Comparison of ENCODE assay signal across 25 mouse cellular contexts in the genomic region with DNA sequence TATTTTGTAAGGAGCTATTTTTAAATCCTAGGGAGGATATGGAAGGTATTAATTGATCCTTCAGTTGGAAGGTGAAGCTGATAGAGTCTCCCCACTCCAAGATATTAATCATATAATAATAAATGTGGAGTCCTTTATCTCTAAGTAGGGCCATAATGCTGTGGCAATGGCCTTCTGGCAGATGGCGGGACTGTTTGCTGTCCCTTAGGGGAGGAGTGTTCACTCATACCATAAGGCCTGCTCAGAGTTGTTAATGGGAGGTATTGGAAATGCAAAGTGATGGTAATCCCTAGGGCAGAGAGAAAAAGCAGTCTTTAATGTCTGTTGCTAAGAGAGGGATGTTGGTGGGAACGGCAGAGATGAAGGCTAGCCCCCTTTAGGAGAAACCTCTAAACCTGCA.
"Had no signal": no experiment of that assay in that cellular context is flagged by ENCODE, and none has a peak within 500 bp of the region (broad histone marks: within the 10 kb centered on the region; RNA-seq: fewer than 3 reads in every experiment).

No protein-coding gene starts in this region.

- ATAC-seq: hindbrain, embryonic 16.5 days; inflammation-experienced regulatory T-cells, adult 6 months; intestine, embryonic 15.5 days had no signal

- H3K36me3 ChIP-seq: heart, embryonic 12.5 days; hindbrain, embryonic 10.5 days; hindbrain, embryonic 12.5 days; intestine, embryonic 15.5 days; kidney, embryonic 15.5 days; limb, embryonic 13.5 days; limb, embryonic 15.5 days had no signal

- H3K9ac ChIP-seq: heart, embryonic 12.5 days; hindbrain, embryonic 12.5 days; hindbrain, embryonic 14.5 days; intestine, embryonic 15.5 days; kidney, embryonic 15.5 days; limb, embryonic 13.5 days; limb, embryonic 15.5 days had no signal

- DNase-seq: gastrocnemius, adult 2 months; gastrocnemius, postnatal 10 days; gastrocnemius, postnatal 25 days; heart, adult 2 months; heart, postnatal 10 days; heart, postnatal 4 days; kidney, adult 11 months; kidney, adult 2 months; kidney, adult 9 months; kidney, postnatal 14 days; kidney, postnatal 36 days; layer of hippocampus, adult 9-11 months; layer of hippocampus, postnatal 36 days; left cerebral cortex, postnatal 4 days had no signal

- H3K4me2 ChIP-seq: heart, embryonic 12.5 days; hindbrain, embryonic 12.5 days; hindbrain, embryonic 14.5 days; intestine, embryonic 15.5 days; kidney, embryonic 15.5 days; limb, embryonic 13.5 days; limb, embryonic 15.5 days had no signal

- H3K4me3 ChIP-seq: gastrocnemius, adult 2 months; heart, adult 2 months; heart, embryonic 12.5 days; hindbrain, embryonic 10.5 days; hindbrain, embryonic 12.5 days; intestine, embryonic 15.5 days; kidney, embryonic 15.5 days; limb, embryonic 13.5 days; limb, embryonic 15.5 days had no signal

- H3K27ac ChIP-seq: gastrocnemius, adult 2 months; heart, adult 2 months; hindbrain, embryonic 10.5 days; hindbrain, embryonic 12.5 days; hindbrain, embryonic 14.5 days; intestine, embryonic 15.5 days; kidney, embryonic 15.5 days; kidney, postnatal 0 days; limb, embryonic 13.5 days; limb, embryonic 15.5 days had no signal

- H3K9me3 ChIP-seq: heart, embryonic 12.5 days; hindbrain, embryonic 10.5 days; hindbrain, embryonic 12.5 days; intestine, embryonic 15.5 days; kidney, embryonic 15.5 days; limb, embryonic 13.5 days; limb, embryonic 15.5 days had no signal

- H3K27me3 ChIP-seq: heart, embryonic 12.5 days; hindbrain, embryonic 12.5 days; intestine, embryonic 15.5 days; kidney, embryonic 15.5 days; limb, embryonic 13.5 days; limb, embryonic 15.5 days had no signal

- H3K4me1 ChIP-seq: heart, embryonic 12.5 days; hindbrain, embryonic 10.5 days; hindbrain, embryonic 12.5 days; intestine, embryonic 15.5 days; kidney, embryonic 15.5 days; limb, embryonic 13.5 days; limb, embryonic 15.5 days had no signal
